Mouse (Mus musculus) heart, embryonic 11.5 days (tissue): ENCODE results near the gene Tm7sf3. TPM values are rescaled to one million over a fixed set of nuclear protein-coding genes. Genes with fewer than 3 reads are reported as not detected.
A peak's percentile ranks its signal among the peaks of the same experiment; 100 is the strongest.

Experiments
- ATAC-seq: fragments of 200-750 bp; cut with Nextera tagmentation; replicated peaks from 2 replicates; pipeline ENCODE4 v1.8.0; 2017; ENCODE audit warnings: moderate library complexity; ENCODE audit not compliant: insufficient number of reproducible peaks, low FRiP score, low TSS enrichment
- H3K27ac ChIP-seq: fragments of 300-500 bp; sonication (generic); 2 replicates; pipeline ENCODE4 v1.5.1; 2014; ENCODE audit warnings: mild to moderate bottlenecking, low read depth, low read length
- H3K27me3 ChIP-seq: fragments of 300-500 bp; sonication (generic); 2 replicates; pipeline ENCODE4 v1.6.1; 2014; ENCODE audit warnings: mild to moderate bottlenecking, low read length, mixed read lengths; ENCODE audit not compliant: control insufficient read depth, insufficient read depth
- H3K36me3 ChIP-seq: fragments of 300-500 bp; sonication (generic); 2 replicates; pipeline ENCODE4 v1.6.1; 2014; ENCODE audit warnings: mild to moderate bottlenecking, low read length, moderate library complexity, mixed read lengths; ENCODE audit not compliant: control insufficient read depth, insufficient read depth
- H3K4me1 ChIP-seq: fragments of 300-500 bp; sonication (generic); 2 replicates; pipeline ENCODE4 v1.6.1; 2014; ENCODE audit warnings: low read length; ENCODE audit not compliant: control insufficient read depth, insufficient read depth
- H3K4me2 ChIP-seq: fragments of 300-500 bp; sonication (generic); 2 replicates; pipeline ENCODE4 v1.6.1; 2014; ENCODE audit warnings: mild to moderate bottlenecking, moderate library complexity
- H3K4me3 ChIP-seq: fragments of 300-500 bp; sonication (generic); 2 replicates; pipeline ENCODE4 v1.5.1; 2014; ENCODE audit warnings: low read depth, low read length
- H3K9ac ChIP-seq: fragments of 300-500 bp; sonication (generic); 2 replicates; pipeline ENCODE4 v1.6.1; 2014; ENCODE audit warnings: mild to moderate bottlenecking, low read depth, low read length, moderate library complexity
- H3K9me3 ChIP-seq: fragments of 300-500 bp; sonication (generic); replicated peaks from 2 replicates; pipeline ENCODE4 v1.6.1; 2016; ENCODE audit warnings: low read length; ENCODE audit not compliant: control insufficient read depth
- WGBS: fragments of 180-500 bp; shearing (Covaris S2); extraction: QIAGEN DNeasy Blood & Tissue Kit; methylation state at CpG from one replicate; pipeline ENCODE4 v1.1.7; 2014; ENCODE audit not compliant: insufficient replicate concordance; 5-methylcytosine and 5-hydroxymethylcytosine counted together
- polyA plus RNA-seq: library from polyadenylated mRNA; unstranded; fragments of >200 nt; fragmentation: Nextera tagmentation; extraction: Ambion mirVana; gene quantifications from 2 replicates; pipeline ENCODE4 v1.2.1, GENCODE M21; 2014

The Tm7sf3 gene
- polyA plus RNA-seq, 1 experiment from 2014 or later: 39.9 TPM

- H3K9me3 ChIP-seq: no peaks in the 10 kb centered on the region
- peaks cover 7% of the 10 kb centered on the region; the same call in 1 of the 2 replicates for H3K4me1 ChIP-seq
- H3K4me2 ChIP-seq: peak overlapping the region; percentile 87
- WGBS: 29% methylated on average over 11 of the region's 11 CpGs
- no peak for ATAC-seq
- peak overlapping the region; percentile 96 for H3K27ac ChIP-seq
- no peaks in the 10 kb centered on the region; the same call in 1 of the 2 replicates for H3K36me3 ChIP-seq
- H3K4me3 ChIP-seq: peak overlapping the region; percentile 87
- peak overlapping the region; percentile 97 for H3K9ac ChIP-seq
- no peaks in the 10 kb centered on the region for H3K27me3 ChIP-seq
Measured at GRCm38 (mm10) chr6:146643184-146643570, 553 bp upstream of the Tm7sf3 start.

DNA sequence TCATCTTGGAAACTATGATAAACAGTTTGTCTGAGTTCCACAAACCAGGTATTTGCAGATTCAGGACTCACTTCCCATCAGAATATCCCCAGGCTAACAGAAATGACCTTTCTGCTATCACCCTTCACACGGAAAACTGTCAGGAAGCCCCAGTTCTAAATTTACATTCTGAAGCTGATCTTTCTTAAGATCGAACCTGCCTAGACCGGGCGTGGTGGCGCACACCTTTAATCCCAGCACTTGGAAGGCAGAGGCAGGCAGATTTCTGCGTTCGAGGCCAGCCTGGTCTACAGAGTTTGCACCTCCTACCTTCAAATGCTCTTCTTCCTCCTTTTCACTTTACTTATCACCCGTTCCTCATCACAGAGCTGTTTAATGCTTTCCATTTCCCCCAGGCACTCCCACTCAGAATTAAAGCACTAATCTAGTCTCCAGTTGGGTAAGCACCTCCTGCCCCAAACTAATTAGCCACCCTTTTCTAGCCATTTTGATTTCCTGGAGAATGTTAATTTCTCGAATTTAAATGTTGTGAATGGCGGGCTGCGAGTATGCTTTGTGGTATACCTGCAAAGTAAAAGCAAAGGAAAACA, 908 bp downstream of the Tm7sf3 start:
- Histone ChIP-seq H3K27ac (no peak overlapping the region), H3K4me1 (peaks cover 7% of the 10 kb centered on the region; the same call in 1 of the 2 replicates), H3K9me3 (no peaks in the 10 kb centered on the region), H3K9ac (peak overlapping the region; percentile 62), H3K27me3 (no peaks in the 10 kb centered on the region), H3K4me2 (peak overlapping the region; percentile 87), H3K36me3 (no peaks in the 10 kb centered on the region), H3K4me3 (peak overlapping the region; percentile 87)
- no peak; the same call in 1 of the 2 replicates for ATAC-seq
- WGBS: 64% methylated on average over 11 of the region's 11 CpGs

GRCm38 (mm10) chr6:146640991-146641390, 1.6 kb downstream of the Tm7sf3 start:
- Histone ChIP-seq H3K27ac (no peak overlapping the region), H3K4me2 (no peak overlapping the region), H3K4me1 (peaks cover 7% of the 10 kb centered on the region; the same call in 1 of the 2 replicates), H3K36me3 (no peaks in the 10 kb centered on the region), H3K4me3 (no peak overlapping the region), H3K9ac (no peak overlapping the region), H3K9me3 (no peaks in the 10 kb centered on the region), H3K27me3 (no peaks in the 10 kb centered on the region)
- 85% methylated on average over 6 of the region's 6 CpGs for WGBS
- no peak for ATAC-seq

DNA sequence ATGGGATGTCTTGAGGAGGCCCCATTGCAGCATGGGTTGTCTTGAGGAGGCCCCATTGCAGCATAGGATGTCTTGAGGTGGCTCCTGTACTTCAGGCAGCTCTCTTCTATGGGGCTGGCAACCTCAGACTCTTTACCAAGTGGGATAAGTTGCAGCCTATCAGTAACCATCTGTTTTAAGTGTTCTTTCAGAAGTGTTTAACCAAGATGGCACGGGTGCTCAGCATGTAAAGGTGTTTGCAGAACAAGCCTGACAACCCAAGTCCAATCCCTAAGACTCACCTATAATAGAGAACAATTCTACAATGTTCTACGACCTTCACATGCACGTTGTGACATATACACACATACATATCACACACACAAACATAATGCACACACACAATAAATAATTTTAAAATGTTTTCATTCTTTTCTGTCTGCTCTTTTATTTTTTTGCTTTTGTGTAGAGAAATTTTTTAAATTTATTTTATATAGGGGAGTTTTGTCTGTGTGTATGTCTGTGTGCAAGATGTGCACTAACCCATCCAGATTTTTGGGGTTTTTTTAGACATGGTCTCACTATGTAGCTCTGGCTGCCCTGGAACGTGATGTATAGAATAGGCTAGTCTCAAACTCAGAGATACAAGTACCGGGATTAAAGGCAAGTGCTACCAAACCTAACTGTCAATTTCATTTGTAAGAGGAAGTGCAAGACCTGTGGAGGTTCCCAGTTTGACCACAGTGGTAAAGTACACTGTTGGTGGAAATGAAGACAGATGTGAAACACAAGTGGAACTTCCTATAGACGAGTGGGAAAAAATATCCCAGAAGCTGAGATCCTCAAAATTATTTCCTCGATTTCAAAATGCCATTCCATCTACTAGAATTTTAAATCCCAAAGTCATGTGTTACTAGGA, 2.3 kb downstream of the Tm7sf3 start:
- Histone ChIP-seq H3K27me3 (no peaks in the 10 kb centered on the region), H3K4me2 (no peak overlapping the region), H3K9ac (no peak overlapping the region), H3K4me3 (no peak overlapping the region), H3K36me3 (no peaks in the 10 kb centered on the region), H3K9me3 (no peaks in the 10 kb centered on the region), H3K4me1 (peaks cover 7% of the 10 kb centered on the region; the same call in 1 of the 2 replicates), H3K27ac (no peak overlapping the region)
- ATAC-seq: no peak
- WGBS: 80% methylated on average over 7 of the region's 7 CpGs

- 84% methylated on average over 5 of the region's 5 CpGs for WGBS
- no peak for ATAC-seq
- Histone ChIP-seq H3K4me3 (no peak overlapping the region), H3K4me2 (no peak overlapping the region), H3K27me3 (no peaks in the 10 kb centered on the region), H3K4me1 (peaks cover 15% of the 10 kb centered on the region), H3K36me3 (no peaks in the 10 kb centered on the region), H3K27ac (no peak overlapping the region), H3K9me3 (no peaks in the 10 kb centered on the region), H3K9ac (no peak overlapping the region)
Measured at GRCm38 (mm10) chr6:146636482-146636881, 6.1 kb downstream of the Tm7sf3 start.

DNA sequence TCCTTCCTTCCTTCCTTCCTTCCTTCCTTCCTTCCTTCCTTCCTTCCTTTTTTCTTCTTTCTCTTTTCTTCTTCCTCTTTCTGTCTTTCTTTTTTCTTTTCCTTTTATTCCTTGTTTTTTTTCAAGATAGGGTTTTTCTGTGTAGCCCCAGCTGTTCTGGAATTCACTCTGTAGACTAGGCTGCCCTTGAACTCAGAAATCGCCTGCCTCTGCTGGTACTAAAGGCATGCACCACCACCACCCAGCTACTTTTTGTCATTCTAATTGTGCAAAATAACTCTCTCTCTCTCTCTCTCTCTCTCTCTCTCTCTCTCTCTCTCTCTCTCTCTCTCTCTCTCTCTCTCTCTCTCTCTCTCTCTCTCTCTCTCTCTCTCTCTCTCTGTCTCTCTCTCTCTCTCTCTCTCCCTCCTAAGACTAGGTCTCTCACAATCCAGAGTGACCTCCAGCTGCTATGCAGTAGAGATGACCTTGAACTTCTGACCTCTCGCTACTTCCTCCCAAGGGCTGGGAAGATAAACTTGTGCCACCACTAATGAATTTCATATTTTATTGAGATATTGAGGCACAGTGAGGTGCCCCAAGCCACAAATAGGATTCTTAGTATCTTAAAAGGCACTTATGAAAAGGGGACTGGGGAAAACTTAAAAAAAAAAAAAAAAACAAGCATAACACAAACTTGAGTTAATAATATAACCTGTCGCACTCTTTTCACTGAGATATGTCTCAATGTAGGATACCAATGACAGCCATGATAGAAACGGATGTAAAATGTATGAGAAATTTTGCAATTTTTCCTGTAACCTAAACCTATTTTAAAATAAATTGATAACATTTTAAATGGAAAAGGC, 7.6 kb downstream of the Tm7sf3 start:
- ATAC-seq: no peak
- H3K4me2 ChIP-seq: peak overlapping the region; percentile 78
- no peaks in the 10 kb centered on the region for H3K9me3 ChIP-seq
- peak overlapping the region; percentile 79; the same call in 1 of the 2 replicates for H3K27ac ChIP-seq
- WGBS: 54% methylated on average over 4 of the region's 4 CpGs
- peak overlapping the region; percentile 58 for H3K4me3 ChIP-seq
- peaks cover 21% of the 10 kb centered on the region for H3K4me1 ChIP-seq
- no peak overlapping the region; the same call in 1 of the 2 replicates for H3K9ac ChIP-seq
- H3K27me3 ChIP-seq: no peaks in the 10 kb centered on the region
- no peaks in the 10 kb centered on the region for H3K36me3 ChIP-seq

- Histone ChIP-seq H3K36me3 (no peaks in the 10 kb centered on the region), H3K27ac (peak overlapping the region; percentile 79), H3K9me3 (no peaks in the 10 kb centered on the region), H3K27me3 (no peaks in the 10 kb centered on the region), H3K4me1 (peaks cover 21% of the 10 kb centered on the region), H3K4me3 (peak overlapping the region; percentile 58), H3K4me2 (peak overlapping the region; percentile 78), H3K9ac (peak overlapping the region; percentile 78)
- ATAC-seq: peak; percentile 82
- under 1% methylated on average over 81 of the region's 82 CpGs for WGBS
Measured at GRCm38 (mm10) chr6:146634015-146634722, 8.5 kb downstream of the Tm7sf3 start.

DNA sequence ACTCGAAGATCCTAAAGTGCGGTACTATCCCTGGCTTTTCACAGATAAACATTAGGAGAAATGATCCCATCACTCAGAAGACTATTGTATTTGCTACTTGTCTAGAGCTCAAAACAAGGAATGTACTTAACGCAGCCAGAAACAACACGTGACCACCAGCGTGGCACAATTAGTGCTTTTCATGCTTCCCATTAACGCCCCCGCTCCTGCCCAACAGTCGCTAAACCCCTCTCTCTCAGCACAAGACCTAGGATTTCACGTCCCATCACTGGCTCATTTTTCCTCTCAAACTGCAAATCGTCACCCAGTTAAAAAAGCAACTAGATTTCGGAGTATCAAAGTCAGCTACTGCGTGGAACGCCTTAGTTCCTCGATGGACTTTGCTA, 9.0 kb downstream of the Tm7sf3 start:
- peak overlapping the region; percentile 58 for H3K4me3 ChIP-seq
- no peaks in the 10 kb centered on the region for H3K36me3 ChIP-seq
- no peak for ATAC-seq
- H3K4me1 ChIP-seq: peaks cover 21% of the 10 kb centered on the region
- H3K9me3 ChIP-seq: no peaks in the 10 kb centered on the region
- H3K4me2 ChIP-seq: peak overlapping the region; percentile 78
- WGBS: 12% methylated on average over 14 of the region's 14 CpGs
- peak overlapping the region; percentile 79 for H3K27ac ChIP-seq
- H3K27me3 ChIP-seq: no peaks in the 10 kb centered on the region
- H3K9ac ChIP-seq: peak overlapping the region; percentile 78
